Mouse (Mus musculus) cerebellum, postnatal 25 days (tissue): ENCODE results near the gene Eef1e1.
A peak's percentile ranks its signal among the peaks of the same experiment; 100 is the strongest.
"Not testable (repeated sequence)": the region's sequence is repeated elsewhere in the genome, so short reads cannot be mapped to it uniquely, and the experiment has no call there.

Experiments
- DNase-seq, 2 experiments: peaks; one replicate each; pipeline ENCODE4 v3.0.0; 2021; ENCODE audit warnings: mixed read lengths in 2 of 2

Gene Eef1e1

DNA sequence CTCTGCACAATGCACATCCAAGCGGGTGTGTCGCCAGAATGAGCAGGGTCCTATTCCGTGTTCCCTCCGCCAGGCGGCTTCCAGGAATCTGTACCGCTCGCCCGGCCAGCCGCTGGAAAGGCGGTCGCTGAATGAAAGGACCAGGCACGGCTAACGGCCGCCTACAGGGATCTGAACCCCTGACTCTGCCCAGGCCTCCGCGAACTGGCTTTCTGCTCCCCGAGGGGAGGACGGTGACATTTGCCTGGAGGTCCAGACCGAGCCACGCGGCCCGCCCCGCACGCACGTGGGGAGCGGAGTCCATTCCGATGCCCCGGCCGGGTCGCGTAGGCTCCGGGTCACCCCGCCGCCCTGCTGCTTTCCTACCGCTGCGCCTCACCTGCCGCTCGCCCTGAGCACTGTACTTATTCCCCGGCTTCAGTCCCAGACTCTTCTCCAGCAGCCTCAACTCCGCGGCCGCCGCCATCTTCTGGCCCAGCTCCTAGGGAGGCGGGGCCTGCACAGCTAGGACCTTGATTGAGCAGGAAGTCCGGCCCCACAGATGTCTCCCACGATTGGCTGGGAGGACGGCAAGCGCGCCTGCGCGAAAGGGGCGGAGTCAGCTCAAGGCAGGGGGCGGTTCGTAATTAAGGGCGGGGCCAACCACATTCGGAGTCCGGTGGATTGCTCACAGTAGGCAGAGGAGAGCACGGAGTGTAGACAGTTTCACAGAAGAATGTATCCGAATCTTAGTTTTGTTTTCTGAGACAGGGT lies at the start of gene Eef1e1:
TSS of gene Eef1e1 (minus strand) at position 531 of the 753 bp plus-strand sequence.
- DNase-seq, result peak; percentile 94 to 96

GRCm38 (mm10) chr13:38690845-38691244 lies 32.0 kb upstream of the Eef1e1 start:
- DNase-seq, result no peak

GRCm38 (mm10) chr13:38690028-38690427 lies 31.2 kb upstream of the Eef1e1 start:
- DNase-seq, result peak; percentile 12 to 39

- DNase-seq, result no peak
Measured at GRCm38 (mm10) chr13:38688761-38689160, 29.9 kb upstream of the Eef1e1 start.

GRCm38 (mm10) chr13:38672336-38672735 lies 13.5 kb upstream of the Eef1e1 start:
- DNase-seq, result peak in 1 of 2 experiments; percentile 5

GRCm38 (mm10) chr13:38671451-38671850 lies 12.6 kb upstream of the Eef1e1 start:
- DNase-seq, result not testable (repeated sequence)

- DNase-seq, result no peak
Measured at GRCm38 (mm10) chr13:38670051-38670450, 11.2 kb upstream of the Eef1e1 start.

DNA sequence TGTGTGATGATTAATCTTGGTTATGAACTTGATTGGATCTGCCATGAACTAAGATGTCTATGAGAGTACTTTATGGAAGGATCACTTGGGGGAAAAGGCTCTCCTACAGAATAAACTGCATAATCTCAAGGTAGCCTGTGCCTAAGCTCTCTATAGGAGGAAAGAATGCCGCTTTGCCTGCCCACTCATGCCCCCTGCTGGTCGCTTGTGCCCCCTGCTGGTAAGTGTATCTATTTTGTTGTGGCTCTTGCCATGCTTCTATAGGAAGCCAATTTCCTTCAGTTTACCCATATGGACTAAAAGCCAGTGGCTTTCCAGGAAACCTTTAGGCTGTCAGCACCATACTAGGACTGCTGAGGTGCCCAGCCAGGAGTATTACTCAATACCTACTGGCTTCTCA lies 9.7 kb upstream of the Eef1e1 start:
- peak; percentile 9 to 38 for DNase-seq

GRCm38 (mm10) chr13:38664753-38665152 lies 5.9 kb upstream of the Eef1e1 start:
- no peak for DNase-seq

GRCm38 (mm10) chr13:38659524-38660136 lies 772 bp upstream of the Eef1e1 start:
- DNase-seq, result no peak

- DNase-seq, result no peak
Measured at GRCm38 (mm10) chr13:38657865-38658264, 993 bp downstream of the Eef1e1 start.

GRCm38 (mm10) chr13:38650292-38650691 lies 8.6 kb downstream of the Eef1e1 start:
- no peak for DNase-seq

- no peak for DNase-seq
Measured at GRCm38 (mm10) chr13:38649069-38649468, 9.8 kb downstream of the Eef1e1 start.

DNA sequence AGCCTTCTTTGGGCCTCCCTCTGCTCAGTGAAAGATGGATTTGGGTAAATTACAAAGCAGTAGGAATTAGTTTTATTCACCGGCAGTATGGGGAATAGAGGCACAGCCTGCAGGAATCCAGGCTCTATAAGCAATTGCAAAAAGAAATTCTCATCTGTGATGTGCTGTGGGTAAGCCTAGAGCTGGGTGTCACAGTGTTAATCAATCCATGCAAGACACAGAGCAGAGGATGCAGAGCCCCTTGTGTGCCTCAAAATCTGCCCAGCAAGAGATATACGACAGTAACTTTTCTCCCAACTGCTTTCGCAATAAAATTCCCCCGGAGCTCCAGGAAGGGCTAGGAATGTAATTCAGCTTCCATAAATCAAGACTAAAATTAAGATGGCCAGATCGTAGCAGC lies 17.4 kb downstream of the Eef1e1 start:
- no peak for DNase-seq

DNA sequence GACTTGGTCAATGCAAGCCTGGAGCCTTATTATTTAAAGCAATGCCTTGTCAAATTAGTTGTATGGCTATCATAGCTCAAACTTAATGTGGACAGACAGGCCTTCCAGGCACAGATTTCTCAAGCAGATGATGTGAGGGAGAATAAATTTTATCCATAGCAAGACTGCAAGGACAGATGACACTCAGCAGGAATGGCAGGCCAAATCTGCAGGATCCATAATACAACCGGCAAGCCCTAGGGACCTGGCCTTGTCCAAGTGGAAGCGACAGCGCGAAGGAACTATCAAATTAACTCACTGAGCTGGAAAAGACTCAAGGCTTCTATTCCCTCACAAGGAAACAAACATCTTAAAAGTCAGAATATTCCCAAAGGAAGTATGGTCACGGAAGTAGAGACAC lies 17.9 kb downstream of the Eef1e1 start:
- DNase-seq, result no peak

GRCm38 (mm10) chr13:38638694-38639093 lies 20.2 kb downstream of the Eef1e1 start:
- no peak for DNase-seq

DNA sequence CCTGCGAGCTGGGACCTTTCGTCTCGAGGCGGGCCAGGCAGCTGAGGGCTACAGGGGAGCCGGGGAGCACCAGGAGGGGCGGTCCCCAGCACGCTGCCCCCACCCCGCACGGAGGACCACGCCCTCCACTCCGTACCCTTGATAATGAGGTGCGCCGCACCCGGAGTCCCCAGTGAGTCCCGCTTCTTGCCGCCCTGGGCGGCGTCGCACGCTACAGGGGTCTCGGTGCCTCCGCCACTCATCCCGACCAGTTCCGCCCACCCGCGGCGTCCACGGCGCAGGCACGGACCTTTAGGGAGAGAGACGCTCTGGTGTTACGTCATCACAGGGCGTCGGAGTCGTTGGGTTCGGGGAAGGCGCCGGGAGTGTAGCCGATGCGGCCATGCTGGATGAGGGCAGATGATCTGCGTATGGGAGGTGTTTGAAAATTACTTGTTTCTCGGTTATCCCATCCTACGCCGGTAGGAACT lies 24.0 kb downstream of the Eef1e1 start, which contains the start of gene Bloc1s5:
TSS of gene Bloc1s5 (minus strand) at position 310 of the 470 bp plus-strand sequence.
- peak; percentile 97 to 99 for DNase-seq

DNA sequence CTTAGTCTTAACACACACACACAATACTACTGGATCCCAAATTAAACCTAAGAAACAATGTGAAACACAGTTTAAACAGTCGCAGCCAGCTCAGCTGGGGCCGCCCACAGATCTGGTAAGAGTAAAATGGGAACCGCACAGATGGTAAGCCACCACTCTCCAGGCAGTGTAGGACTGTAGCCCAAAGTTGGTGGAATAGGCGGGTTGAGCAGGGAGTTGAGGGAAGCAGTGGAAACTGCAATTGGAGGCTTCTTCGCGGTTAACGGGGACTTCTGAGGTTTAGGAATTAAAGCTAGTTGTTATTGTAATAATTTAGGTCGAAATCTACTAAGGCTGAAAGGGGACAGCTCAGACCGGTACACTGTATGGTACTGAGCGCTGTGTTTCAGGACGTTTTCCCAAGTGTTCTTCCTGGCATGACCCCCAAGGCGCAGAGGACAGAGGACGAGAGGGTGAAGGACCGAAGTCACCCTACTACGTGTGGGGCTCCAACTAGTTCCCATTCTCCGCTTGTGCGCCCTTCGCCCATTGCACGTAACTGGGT lies 24.5 kb downstream of the Eef1e1 start:
- DNase-seq, result peak in 1 of 2 experiments; percentile 39

DNA sequence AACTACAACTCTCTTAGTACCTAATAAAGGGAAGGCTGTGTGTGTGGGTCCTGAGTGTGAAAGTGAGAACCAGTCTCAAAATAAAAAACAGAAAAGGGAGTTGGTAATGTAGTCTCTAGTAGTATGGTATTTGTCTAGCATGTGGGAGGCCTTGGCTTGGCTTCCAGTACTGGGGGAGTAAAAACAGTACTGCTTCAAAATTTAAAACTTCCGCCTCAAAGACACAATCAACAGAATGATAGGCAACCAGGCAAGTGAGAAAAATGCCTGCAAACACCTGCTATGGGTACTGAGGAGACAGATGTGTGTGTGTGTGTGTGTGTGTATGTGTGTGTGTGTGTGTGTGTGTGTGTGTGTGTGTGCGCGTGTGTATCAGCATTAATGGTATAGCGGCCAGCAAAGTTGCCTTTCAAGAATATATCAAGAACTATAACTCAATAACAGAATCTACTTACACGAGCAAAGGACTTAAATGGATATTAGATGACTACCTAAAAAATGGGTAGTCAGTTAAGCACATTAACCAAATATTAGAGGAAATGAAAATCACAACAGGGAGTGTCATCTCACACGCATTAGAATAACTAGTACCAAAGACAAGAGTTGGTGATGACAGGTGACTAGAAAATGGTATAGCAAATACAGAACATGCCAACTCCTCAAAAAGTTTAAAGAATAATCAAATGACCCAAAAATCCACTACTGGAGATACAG lies 25.4 kb downstream of the Eef1e1 start:
- DNase-seq, result no peak

- DNase-seq, result no peak
Measured at GRCm38 (mm10) chr13:38632556-38632955, 26.3 kb downstream of the Eef1e1 start.

DNA sequence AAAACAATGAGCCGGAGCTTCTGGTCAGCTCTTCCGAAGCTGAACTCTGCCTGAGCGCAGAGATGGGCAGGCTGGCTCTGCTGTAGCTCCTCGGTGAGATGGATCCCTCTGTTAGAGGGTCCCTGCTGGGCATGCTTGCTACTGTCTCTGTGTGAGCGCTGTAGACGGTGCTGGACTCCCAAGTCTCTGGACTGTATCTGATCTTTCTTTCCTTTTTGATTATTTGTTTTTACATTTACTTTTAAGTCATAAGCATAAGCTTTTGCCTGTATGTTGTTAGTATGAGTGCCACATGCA lies 32.7 kb downstream of the Eef1e1 start:
- no peak for DNase-seq

DNA sequence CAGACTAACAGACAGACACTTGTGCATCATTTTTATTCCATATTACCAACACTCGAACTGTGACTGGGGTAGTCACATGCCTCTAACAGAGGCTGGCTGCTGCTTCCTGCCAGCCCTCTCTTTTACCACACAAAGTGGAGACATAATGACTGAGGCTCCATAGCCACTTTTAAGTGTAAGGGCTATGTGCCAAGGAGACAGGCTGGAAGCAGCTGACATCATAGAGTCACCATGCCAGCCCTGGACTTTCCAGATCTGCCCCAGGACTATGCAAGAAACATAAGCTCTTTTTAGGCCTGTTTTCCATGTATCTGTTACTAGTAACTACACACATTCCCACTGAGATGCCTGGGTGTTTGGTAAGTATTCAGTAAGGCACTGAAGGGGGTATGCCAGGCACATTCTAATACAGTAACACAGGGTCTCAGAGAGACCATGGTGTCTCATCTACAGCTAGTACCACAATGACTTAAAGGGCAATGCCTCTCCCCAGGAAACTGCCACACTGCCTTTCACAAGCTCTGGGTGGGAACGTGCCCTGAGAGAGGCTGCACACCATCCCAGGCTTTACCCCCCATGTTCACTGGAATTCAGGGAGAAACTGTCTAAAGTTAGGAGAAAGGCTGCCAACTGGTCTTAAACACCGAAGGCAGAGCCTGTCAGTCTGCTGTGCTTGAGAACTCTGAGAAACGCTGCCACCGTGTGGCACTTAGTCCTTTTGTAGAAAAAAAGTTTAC lies 33.2 kb downstream of the Eef1e1 start:
- peak in 1 of 2 experiments; percentile 36 for DNase-seq
